Mouse (Mus musculus) lung, adult 2 months (tissue): Measurements from ENCODE around the gene Rpgrip1l. TPM values are rescaled to one million over a fixed set of nuclear protein-coding genes. Genes with fewer than 3 reads are reported as not detected.

Experiments
- DNase-seq: peaks from one replicate; pipeline ENCODE4 v3.0.0; 2022
- H3K4me1 ChIP-seq: fragments of 200-500 bp; 2 replicates; pipeline ENCODE4 v1.6.1; 2011; ENCODE audit warnings: low read length; ENCODE audit not compliant: control insufficient read depth, insufficient read depth
- H3K4me3 ChIP-seq: fragments of 200-500 bp; replicated peaks from 2 replicates; pipeline ENCODE3; 2011; ENCODE audit warnings: low read depth, mild to moderate bottlenecking, control low read depth, low read length; ENCODE audit errors: extremely low read depth
- CTCF ChIP-seq: fragments of 200-500 bp; IDR thresholded peaks from 2 replicates; pipeline ENCODE4 v1.5.1; 2011; ENCODE audit warnings: mild to moderate bottlenecking, low read length, control low read depth; ENCODE audit not compliant: insufficient read depth
- POLR2A ChIP-seq: fragments of 200-500 bp; IDR thresholded peaks from 2 replicates; pipeline ENCODE4 v1.6.1; 2011; ENCODE audit warnings: low read depth, mild to moderate bottlenecking, control low read depth, low read length, borderline replicate concordance; ENCODE audit errors: extremely low read depth
- WGBS: fragments of 180-500 bp; shearing (Covaris S2); methylation state at CpG from one replicate; pipeline ENCODE4 v1.1.7; 2018; 5-methylcytosine and 5-hydroxymethylcytosine counted together
- polyA plus RNA-seq: library from polyadenylated mRNA; depleted of rRNA; stranded (reverse); fragments of >200 nt; gene quantifications from 2 replicates; pipeline ENCODE4 v1.2.3, GENCODE M21; 2012

The Rpgrip1l gene
- polyA plus RNA-seq, 1 experiment = 3.6 TPM

DNA sequence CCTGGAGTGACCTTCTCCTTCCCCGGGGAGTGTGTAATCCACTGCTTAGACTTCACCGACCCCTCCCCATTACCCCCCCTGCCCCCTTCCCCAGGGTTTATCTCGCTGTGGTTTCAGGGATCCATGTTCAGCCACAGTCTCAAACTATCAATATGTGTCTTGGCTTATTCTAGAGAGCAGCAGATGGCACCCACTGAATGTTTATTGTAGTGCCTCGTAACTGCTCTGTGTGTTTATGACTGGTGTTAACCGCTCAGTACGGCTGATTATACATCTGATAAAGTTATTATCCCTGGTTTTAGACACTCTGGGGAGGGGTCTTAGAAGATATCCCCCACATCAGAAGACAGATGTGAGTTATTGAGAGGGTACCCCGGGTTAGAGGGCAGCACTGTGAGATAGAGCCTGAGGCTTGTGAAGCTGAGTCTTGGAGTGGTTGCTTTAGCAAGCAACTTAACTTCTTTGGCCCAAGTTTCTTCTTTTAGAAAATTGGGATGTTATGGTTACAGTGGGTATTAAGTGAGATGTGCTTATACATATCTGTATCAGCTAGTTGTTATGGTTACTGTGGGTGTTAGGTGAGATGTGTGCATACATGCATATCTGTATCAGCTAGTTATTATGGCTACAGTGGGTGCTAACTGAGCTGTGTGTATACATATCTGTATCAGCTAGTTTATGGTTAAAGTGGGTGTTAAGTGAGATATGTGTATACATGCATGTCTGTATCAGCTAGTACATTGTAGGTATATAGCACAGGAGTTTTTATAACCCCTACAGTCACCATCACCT is 6.1 kb upstream of the Rpgrip1l start:
- WGBS = 49% methylated on average over 7 of the region's 7 CpGs
- TF ChIP-seq CTCF (no peak), POLR2A (no peak)
- Histone ChIP-seq H3K4me3 (no peak overlapping the region), H3K4me1 (peaks cover 1% of the 10 kb centered on the region; the same call in 1 of the 2 replicates)
- DNase-seq = no peak

DNA sequence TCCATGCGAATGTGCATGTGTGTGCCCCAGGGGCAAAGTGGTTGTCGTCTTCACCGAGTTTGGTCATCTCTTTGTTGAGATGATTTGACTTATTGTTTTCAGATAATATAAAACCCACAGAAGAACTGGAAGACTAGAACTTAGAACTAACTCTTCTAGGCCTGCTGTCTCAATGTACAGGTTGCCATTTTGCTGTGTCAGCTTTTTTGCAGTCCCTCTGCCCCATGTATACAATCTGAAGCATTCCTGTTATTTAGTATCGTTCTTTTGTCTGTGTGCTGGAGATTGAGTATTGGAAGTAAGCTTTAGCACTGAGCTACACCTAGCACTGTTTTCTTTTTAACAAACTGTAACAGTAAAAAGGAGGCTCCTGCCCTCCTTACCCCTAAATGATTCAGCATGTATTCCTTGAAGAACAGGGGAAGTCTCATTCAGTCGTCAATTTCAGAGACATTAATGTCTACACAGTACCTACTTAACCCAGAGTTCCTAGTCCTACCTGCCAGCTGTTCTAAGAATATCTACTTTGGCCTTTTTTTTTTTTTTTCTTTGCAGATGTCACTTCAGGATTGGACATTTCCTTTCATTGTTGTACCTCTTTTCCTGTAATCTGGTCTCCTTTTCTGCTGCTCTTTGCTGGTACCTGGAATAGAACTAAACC is 4.6 kb upstream of the Rpgrip1l start:
- H3K4me3 ChIP-seq = no peak overlapping the region
- no peak for TF ChIP-seq POLR2A
- no peak for TF ChIP-seq CTCF
- DNase-seq = no peak
- 83% methylated on average over 5 of the region's 5 CpGs for WGBS
- H3K4me1 ChIP-seq = no peaks in the 10 kb centered on the region; the same call in 1 of the 2 replicates

DNA sequence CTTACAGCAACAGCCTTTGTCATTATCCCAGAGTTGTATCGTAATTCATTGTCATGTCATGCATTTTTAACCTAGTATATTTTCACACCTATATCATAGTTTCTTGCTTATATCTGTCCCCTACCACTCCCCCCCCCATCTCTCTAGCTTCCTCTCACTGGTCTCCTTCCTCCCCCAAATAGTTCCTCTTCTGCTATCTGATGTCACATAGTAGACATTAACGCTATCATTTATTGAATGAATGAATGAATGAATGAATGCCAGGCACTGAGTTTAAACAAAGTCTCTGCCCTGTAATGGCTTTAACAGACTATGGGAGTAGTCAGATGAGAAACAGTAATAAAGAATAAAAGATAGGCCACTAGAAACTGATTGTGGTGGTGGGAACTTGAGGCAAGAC is 720 bp downstream of the Rpgrip1l start:
- Histone ChIP-seq H3K4me3 (no peak overlapping the region), H3K4me1 (no peaks in the 10 kb centered on the region; the same call in 1 of the 2 replicates)
- 69% methylated on average over 2 of the region's 2 CpGs for WGBS
- no peak for DNase-seq
- TF ChIP-seq POLR2A (no peak), CTCF (no peak)

DNA sequence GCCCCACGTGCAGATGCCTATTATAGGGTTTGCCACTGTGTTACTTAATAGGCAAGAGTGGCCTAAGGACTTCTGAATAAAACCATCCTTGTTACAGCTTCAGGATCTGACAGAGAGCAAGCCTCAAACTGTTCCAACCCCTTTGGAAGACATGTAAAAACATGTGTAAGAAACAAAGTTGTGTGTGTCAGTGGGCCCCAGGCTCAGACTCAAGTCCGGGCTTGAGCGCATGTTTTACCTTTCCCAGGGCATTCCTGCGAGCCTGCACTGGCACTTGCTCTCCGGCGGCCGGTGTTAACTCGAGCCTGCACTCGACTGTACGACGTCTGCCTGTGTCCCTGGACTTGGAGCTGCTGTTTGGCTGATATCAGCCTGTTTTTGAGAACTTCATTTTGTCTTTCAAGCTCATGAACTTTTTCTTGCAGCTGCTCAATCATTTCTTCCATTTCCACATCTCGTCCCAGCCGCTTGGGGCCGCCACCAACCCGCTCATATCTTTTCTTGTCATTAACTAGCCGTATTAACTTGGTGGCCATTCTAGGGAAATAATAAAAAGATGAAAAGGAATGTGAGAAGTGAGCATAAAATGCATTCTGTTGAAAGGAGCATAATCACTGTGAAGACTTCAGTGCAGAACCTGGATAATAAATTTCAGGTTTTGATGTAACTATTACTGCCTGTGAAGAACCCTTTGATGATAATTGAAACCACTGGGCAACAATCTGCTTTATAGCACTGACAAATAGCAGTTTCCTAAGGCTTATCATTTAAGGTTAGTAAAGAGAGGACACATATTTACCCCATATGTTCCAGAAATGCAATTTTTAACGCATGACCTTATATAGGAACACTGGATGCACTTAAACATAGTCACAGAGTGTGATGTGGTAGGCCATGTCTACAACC is 8.3 kb downstream of the Rpgrip1l start:
- WGBS = 80% methylated on average over 17 of the region's 17 CpGs
- no peak overlapping the region for H3K4me3 ChIP-seq
- TF ChIP-seq POLR2A (no peak), CTCF (no peak)
- no peaks in the 10 kb centered on the region for H3K4me1 ChIP-seq
- DNase-seq = no peak

DNA sequence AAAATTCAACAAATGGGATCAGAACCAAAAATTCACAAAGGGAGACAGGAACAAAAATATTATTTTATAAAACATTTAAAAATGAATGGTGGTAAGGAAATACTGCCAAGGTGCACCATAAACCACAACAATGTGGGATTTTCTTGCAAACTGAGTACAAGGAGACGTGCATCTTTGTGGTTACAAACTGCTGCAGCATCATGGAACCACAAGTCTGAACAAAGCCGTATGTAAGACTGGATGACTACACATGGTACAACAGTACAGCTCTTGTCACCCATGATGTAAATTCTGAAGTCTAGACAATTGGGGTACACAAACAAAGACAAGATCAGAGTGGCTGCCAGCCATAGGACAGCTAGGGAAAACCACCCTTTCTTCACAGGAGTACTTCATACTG is 14.4 kb downstream of the Rpgrip1l start:
- no peaks in the 10 kb centered on the region for H3K4me1 ChIP-seq
- 92% methylated on average over 2 of the region's 2 CpGs for WGBS
- no peak for DNase-seq
- no peak for TF ChIP-seq CTCF
- TF ChIP-seq POLR2A = no peak
- H3K4me3 ChIP-seq = no peak overlapping the region

DNA sequence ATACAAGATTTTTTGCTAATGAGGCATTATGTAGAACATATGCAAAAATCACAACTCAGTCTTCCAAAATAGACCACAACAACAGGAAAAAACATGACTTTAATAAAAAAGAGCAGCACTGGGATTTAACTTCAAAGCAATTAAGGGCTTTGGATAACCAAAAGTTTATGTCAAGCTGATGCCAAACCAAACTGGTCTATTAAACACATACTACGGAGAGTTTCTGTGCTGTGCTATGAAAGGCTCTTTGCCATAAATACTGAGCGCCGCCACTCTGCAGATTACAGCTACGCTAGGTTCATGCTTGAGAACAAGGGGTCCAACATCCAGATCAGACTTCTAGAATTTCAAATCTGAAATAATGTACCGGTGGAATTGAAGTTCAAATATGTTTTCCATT is 17.3 kb downstream of the Rpgrip1l start:
- TF ChIP-seq CTCF (no peak), POLR2A (no peak)
- H3K4me3 ChIP-seq = no peak overlapping the region
- no peaks in the 10 kb centered on the region for H3K4me1 ChIP-seq
- WGBS = 96% methylated on average over 5 of the region's 5 CpGs
- no peak for DNase-seq

DNA sequence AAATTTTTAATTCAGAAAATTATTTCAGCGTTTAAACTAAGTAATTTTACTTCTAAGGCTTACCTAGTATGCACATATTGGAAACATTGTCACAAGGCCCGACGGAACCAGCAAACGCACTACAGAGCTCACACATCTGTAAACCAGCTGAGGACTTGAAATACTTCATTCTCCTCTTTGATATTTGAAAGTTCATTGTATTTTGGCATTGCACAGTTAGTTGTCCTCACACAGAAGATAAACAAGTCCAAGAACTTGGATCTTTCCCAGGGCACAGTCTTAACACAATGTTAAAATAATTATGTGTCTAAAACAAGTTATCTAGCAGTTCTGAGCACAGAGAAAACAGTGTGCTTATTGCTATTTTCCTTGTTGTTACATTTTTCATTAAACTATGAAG is 22.5 kb downstream of the Rpgrip1l start:
- no peaks in the 10 kb centered on the region for H3K4me1 ChIP-seq
- H3K4me3 ChIP-seq = no peak overlapping the region
- TF ChIP-seq CTCF (no peak), POLR2A (no peak)
- 70% methylated on average over 4 of the region's 4 CpGs for WGBS
- no peak for DNase-seq

DNA sequence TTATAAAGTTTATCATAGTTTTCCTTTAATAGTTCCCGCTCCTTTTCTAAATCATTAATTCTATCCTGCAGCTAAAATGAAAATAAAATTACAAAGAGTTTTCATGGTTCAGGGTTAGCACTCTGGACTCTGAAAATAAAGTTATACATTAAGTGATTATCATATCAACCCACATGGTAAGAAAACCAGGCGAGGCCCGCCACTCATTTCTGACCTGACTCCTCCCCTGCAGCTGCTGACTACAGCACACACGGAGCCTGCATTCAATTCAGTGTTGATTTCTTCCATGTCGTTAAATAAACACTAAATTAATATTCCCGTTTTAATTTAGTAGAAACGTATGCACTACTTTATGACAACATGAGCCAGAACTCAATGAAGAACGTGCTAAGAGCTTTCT is 26.8 kb downstream of the Rpgrip1l start:
- DNase-seq = no peak
- 92% methylated on average over 8 of the region's 8 CpGs for WGBS
- TF ChIP-seq POLR2A (no peak), CTCF (no peak)
- Histone ChIP-seq H3K4me1 (peaks cover 3% of the 10 kb centered on the region; the same call in 1 of the 2 replicates), H3K4me3 (no peak overlapping the region)

DNA sequence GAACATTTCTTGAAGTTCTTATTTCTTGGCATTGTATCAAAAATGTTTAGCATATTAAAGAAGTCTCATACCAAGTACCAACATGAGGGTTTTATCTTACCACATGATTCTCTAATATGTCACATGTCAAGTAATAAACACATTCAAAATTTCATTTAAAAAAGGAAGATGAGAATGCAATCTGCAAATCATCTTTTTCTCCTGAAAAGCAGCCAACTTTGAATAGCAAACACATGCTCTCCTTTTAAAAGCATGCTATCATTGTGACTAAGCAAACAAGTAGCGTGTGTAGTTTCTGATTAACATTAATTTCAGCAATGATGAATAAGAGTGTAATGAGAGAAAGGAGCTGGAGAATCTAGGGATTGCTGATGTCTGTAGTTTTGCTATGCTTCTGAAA is 29.2 kb downstream of the Rpgrip1l start:
- TF ChIP-seq POLR2A (no peak), CTCF (no peak)
- peaks cover 4% of the 10 kb centered on the region; the same call in 1 of the 2 replicates for H3K4me1 ChIP-seq
- WGBS = 56% methylated on average over 1 of the region's 1 CpGs

DNA sequence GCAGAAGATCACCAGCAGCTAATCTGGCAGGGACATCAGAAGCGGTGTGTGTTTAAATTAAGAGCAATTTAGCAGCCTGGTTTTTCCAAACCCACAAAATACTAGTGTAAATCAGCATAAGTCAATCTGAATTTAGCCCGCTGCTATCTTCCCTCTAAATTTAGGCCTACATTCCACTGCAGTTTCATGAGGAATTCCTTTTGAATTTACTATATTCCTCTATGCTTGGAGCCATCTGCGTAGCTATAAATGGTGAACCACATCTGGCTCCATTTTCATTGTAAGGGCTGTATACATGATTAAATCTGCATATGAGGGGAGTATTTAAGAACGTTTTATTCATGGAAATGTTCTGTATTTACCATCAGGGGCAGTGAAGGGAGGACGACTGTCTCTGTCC is 30.4 kb downstream of the Rpgrip1l start:
- TF ChIP-seq POLR2A = no peak
- no peak for TF ChIP-seq CTCF
- DNase-seq = no peak
- H3K4me1 ChIP-seq = peaks cover 4% of the 10 kb centered on the region; the same call in 1 of the 2 replicates
- no peak overlapping the region for H3K4me3 ChIP-seq
- 85% methylated on average over 5 of the region's 5 CpGs for WGBS

More for the DNA sequence above, 29.2 kb downstream of the Rpgrip1l start:
- no peak for DNase-seq
- no peak overlapping the region for H3K4me3 ChIP-seq
